Mouse (Mus musculus) intestine, postnatal 0 days (tissue): ENCODE data around the gene Amotl1. TPM values are rescaled to one million over a fixed set of nuclear protein-coding genes. Genes with fewer than 3 reads are reported as not detected.
"Not testable (repeated sequence)": the region's sequence is repeated elsewhere in the genome, so short reads cannot be mapped to it uniquely, and the experiment has no call there.

Experiments
- ATAC-seq: fragments of 200-750 bp; cut with Nextera tagmentation; 2 replicates; pipeline ENCODE4 v1.8.0; 2017; ENCODE audit warnings: mild to moderate bottlenecking, moderate TSS enrichment, moderate library complexity
- H3K27ac ChIP-seq: fragments of 300-500 bp; sonication (generic); 2 replicates; pipeline ENCODE4 v1.5.1; 2014; ENCODE audit warnings: mild to moderate bottlenecking, low read depth, low read length, moderate library complexity
- H3K27me3 ChIP-seq: fragments of 300-500 bp; sonication (generic); replicated peaks from 2 replicates; pipeline ENCODE4 v1.6.1; 2014; ENCODE audit warnings: low read length, mixed read lengths; ENCODE audit not compliant: control insufficient read depth, insufficient read depth
- H3K36me3 ChIP-seq: fragments of 300-500 bp; sonication (generic); 2 replicates; pipeline ENCODE4 v1.6.1; 2014; ENCODE audit warnings: mild to moderate bottlenecking, moderate library complexity; ENCODE audit not compliant: control insufficient read depth, insufficient read depth
- H3K4me1 ChIP-seq: fragments of 300-500 bp; sonication (generic); replicated peaks from 2 replicates; pipeline ENCODE4 v1.6.1; 2014; ENCODE audit warnings: antibody characterized with exemption, low read length, mixed read lengths; ENCODE audit not compliant: control insufficient read depth, insufficient read depth
- H3K4me2 ChIP-seq: fragments of 300-500 bp; sonication (generic); replicated peaks from 2 replicates; pipeline ENCODE4 v1.6.1; 2014; ENCODE audit warnings: low read depth, mild to moderate bottlenecking, moderate library complexity
- H3K4me3 ChIP-seq: fragments of 300-500 bp; sonication (generic); 2 replicates; pipeline ENCODE4 v1.5.1; 2014; ENCODE audit warnings: low read depth, low read length
- H3K9ac ChIP-seq: fragments of 300-500 bp; sonication (generic); 2 replicates; pipeline ENCODE4 v1.6.1; 2014; ENCODE audit warnings: mild to moderate bottlenecking, low read depth, low read length
- H3K9me3 ChIP-seq: fragments of 300-500 bp; sonication (generic); 2 replicates; pipeline ENCODE4 v1.6.1; 2016; ENCODE audit warnings: mixed run types; ENCODE audit not compliant: control insufficient read depth
- CTCF ChIP-seq: sonication (generic); IDR thresholded peaks from 2 replicates; pipeline ENCODE4 v1.5.1; 2016; ENCODE audit warnings: low read depth, mild to moderate bottlenecking, control low read depth, antibody characterized with exemption, moderate library complexity
- WGBS: fragments of 180-500 bp; shearing (Covaris S2); extraction: QIAGEN DNeasy Blood & Tissue Kit; methylation state at CpG from one replicate; pipeline ENCODE4 v1.1.7; 2014; 5-methylcytosine and 5-hydroxymethylcytosine counted together
- polyA plus RNA-seq: library from polyadenylated mRNA; unstranded; fragments of >200 nt; fragmentation: Nextera tagmentation; extraction: Ambion mirVana; gene quantifications from 2 replicates; pipeline ENCODE4 v1.2.1, GENCODE M21; 2015

The Amotl1 gene
- polyA plus RNA-seq, 1 experiment from 2014 or later = 3.2 TPM

- Histone ChIP-seq H3K4me2 (no peak overlapping the region), H3K4me3 (no peak overlapping the region), H3K9ac (no peak overlapping the region), H3K36me3 (no peaks in the 10 kb centered on the region), H3K4me1 (no peaks in the 10 kb centered on the region), H3K27me3 (no peaks in the 10 kb centered on the region), H3K9me3 (no peaks in the 10 kb centered on the region), H3K27ac (no peak overlapping the region)
- no peak for TF ChIP-seq CTCF
- ATAC-seq = no peak
- 93% methylated on average over 8 of the region's 8 CpGs for WGBS
Observed at GRCm38 (mm10) chr9:14674506-14674905, 29.6 kb upstream of the Amotl1 start.

GRCm38 (mm10) chr9:14673109-14673508, 28.3 kb upstream of the Amotl1 start:
- no peak for ATAC-seq
- no peak overlapping the region for H3K9ac ChIP-seq
- H3K9me3 ChIP-seq = no peaks in the 10 kb centered on the region
- H3K27me3 ChIP-seq = no peaks in the 10 kb centered on the region
- H3K4me1 ChIP-seq = no peaks in the 10 kb centered on the region
- 94% methylated on average over 4 of the region's 4 CpGs for WGBS
- no peaks in the 10 kb centered on the region for H3K36me3 ChIP-seq
- no peak for TF ChIP-seq CTCF
- H3K4me3 ChIP-seq = no peak overlapping the region
- no peak overlapping the region for H3K27ac ChIP-seq
- no peak overlapping the region for H3K4me2 ChIP-seq

GRCm38 (mm10) chr9:14671965-14672364, 27.1 kb upstream of the Amotl1 start:
- not testable (repeated sequence) for H3K27ac ChIP-seq, H3K9me3 ChIP-seq, H3K4me1 ChIP-seq, H3K4me3 ChIP-seq, H3K4me2 ChIP-seq, ATAC-seq, H3K36me3 ChIP-seq, H3K9ac ChIP-seq, H3K27me3 ChIP-seq
- WGBS = 44% methylated on average over 5 of the region's 5 CpGs

- WGBS = 82% methylated on average over 3 of the region's 3 CpGs
- no peaks in the 10 kb centered on the region for H3K9me3 ChIP-seq
- H3K4me1 ChIP-seq = no peaks in the 10 kb centered on the region
- TF ChIP-seq CTCF = no peak
- no peaks in the 10 kb centered on the region for H3K36me3 ChIP-seq
- H3K4me3 ChIP-seq = no peak overlapping the region
- no peaks in the 10 kb centered on the region for H3K27me3 ChIP-seq
- no peak overlapping the region for H3K27ac ChIP-seq
- no peak for ATAC-seq
- no peak overlapping the region for H3K9ac ChIP-seq
- H3K4me2 ChIP-seq = no peak overlapping the region
Observed at GRCm38 (mm10) chr9:14668382-14668781, 23.5 kb upstream of the Amotl1 start.

- no peak overlapping the region for H3K4me2 ChIP-seq
- TF ChIP-seq CTCF = no peak
- no peaks in the 10 kb centered on the region for H3K4me1 ChIP-seq
- H3K27ac ChIP-seq = no peak overlapping the region
- H3K36me3 ChIP-seq = no peaks in the 10 kb centered on the region
- WGBS = 86% methylated on average over 3 of the region's 3 CpGs
- no peaks in the 10 kb centered on the region for H3K27me3 ChIP-seq
- no peak overlapping the region for H3K9ac ChIP-seq
- no peak overlapping the region for H3K4me3 ChIP-seq
- ATAC-seq = no peak
- no peaks in the 10 kb centered on the region for H3K9me3 ChIP-seq
Observed at GRCm38 (mm10) chr9:14666071-14666470, 21.2 kb upstream of the Amotl1 start.

GRCm38 (mm10) chr9:14663591-14663990, 18.7 kb upstream of the Amotl1 start:
- TF ChIP-seq CTCF = no peak
- no peaks in the 10 kb centered on the region for H3K4me1 ChIP-seq
- no peak for ATAC-seq
- H3K9ac ChIP-seq = no peak overlapping the region
- H3K4me3 ChIP-seq = no peak overlapping the region
- no peak overlapping the region for H3K27ac ChIP-seq
- H3K4me2 ChIP-seq = no peak overlapping the region
- no peaks in the 10 kb centered on the region for H3K9me3 ChIP-seq
- no peaks in the 10 kb centered on the region for H3K27me3 ChIP-seq
- no peaks in the 10 kb centered on the region for H3K36me3 ChIP-seq
- WGBS = 83% methylated on average over 2 of the region's 2 CpGs

- H3K27ac ChIP-seq = no peak overlapping the region
- H3K4me3 ChIP-seq = no peak overlapping the region
- H3K36me3 ChIP-seq = no peaks in the 10 kb centered on the region
- H3K9ac ChIP-seq = no peak overlapping the region
- no peak for ATAC-seq
- WGBS = 70% methylated on average over 7 of the region's 7 CpGs
- H3K27me3 ChIP-seq = no peaks in the 10 kb centered on the region
- TF ChIP-seq CTCF = no peak
- no peak overlapping the region for H3K4me2 ChIP-seq
- H3K9me3 ChIP-seq = no peaks in the 10 kb centered on the region
- H3K4me1 ChIP-seq = no peaks in the 10 kb centered on the region
Observed at GRCm38 (mm10) chr9:14662876-14663275, 18.0 kb upstream of the Amotl1 start.
